Mouse (Mus musculus) kidney, adult 2 months (tissue): ENCODE data around the gene Zbtb7a.
"Not testable (repeated sequence)": the region's sequence is repeated elsewhere in the genome, so short reads cannot be mapped to it uniquely, and the experiment has no call there.

ENCODE experiments used
- CTCF ChIP-seq: fragments of 200-500 bp; conservative IDR thresholded peaks from 2 replicates; pipeline ENCODE4 v1.5.1; 2011; ENCODE audit warnings: low read depth, mild to moderate bottlenecking, control low read depth, low read length, moderate library complexity, mixed read lengths; ENCODE audit not compliant: insufficient read depth, insufficient read length
- POLR2A ChIP-seq: fragments of 200-500 bp; IDR thresholded peaks from one replicate; pipeline ENCODE4 v1.6.1; 2011; ENCODE audit warnings: low read depth, low read length, control low read depth

DNA sequence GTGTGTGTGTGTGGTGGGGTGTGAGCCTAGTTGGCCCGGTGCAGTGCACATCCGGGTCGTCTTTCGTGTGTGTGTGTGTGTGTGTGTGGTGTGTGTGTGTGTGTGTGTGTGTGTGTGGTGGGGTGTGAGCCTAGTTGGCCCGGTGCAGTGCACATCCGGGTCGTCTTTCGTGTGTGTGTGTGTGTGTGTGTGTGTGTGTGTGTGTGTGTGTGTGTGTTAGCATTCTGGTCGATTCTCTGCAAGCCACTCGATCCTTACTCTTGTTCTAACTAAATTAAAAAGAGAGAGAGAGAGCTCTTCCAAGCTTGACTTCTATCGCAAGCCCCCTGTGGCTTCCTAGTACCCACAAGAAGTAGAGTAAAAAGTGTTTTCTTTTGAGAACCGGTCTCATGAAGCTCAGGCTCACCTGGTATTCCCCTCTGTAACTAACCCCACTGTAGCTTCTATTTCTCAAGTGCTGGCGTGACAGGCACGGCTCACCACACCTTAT is 34.4 kb downstream of the Zbtb7a start:
- TF ChIP-seq CTCF, POLR2A: not testable (repeated sequence)
